Mouse (Mus musculus) lung, adult 2 months (tissue): Measurements from ENCODE around the gene Tet3.

Experiments
- CTCF ChIP-seq: fragments of 200-500 bp; IDR thresholded peaks from 2 replicates; pipeline ENCODE4 v1.5.1; 2011; ENCODE audit warnings: mild to moderate bottlenecking, low read length, control low read depth; ENCODE audit not compliant: insufficient read depth
- POLR2A ChIP-seq: fragments of 200-500 bp; IDR thresholded peaks from 2 replicates; pipeline ENCODE4 v1.6.1; 2011; ENCODE audit warnings: low read depth, mild to moderate bottlenecking, control low read depth, low read length, borderline replicate concordance; ENCODE audit errors: extremely low read depth

DNA sequence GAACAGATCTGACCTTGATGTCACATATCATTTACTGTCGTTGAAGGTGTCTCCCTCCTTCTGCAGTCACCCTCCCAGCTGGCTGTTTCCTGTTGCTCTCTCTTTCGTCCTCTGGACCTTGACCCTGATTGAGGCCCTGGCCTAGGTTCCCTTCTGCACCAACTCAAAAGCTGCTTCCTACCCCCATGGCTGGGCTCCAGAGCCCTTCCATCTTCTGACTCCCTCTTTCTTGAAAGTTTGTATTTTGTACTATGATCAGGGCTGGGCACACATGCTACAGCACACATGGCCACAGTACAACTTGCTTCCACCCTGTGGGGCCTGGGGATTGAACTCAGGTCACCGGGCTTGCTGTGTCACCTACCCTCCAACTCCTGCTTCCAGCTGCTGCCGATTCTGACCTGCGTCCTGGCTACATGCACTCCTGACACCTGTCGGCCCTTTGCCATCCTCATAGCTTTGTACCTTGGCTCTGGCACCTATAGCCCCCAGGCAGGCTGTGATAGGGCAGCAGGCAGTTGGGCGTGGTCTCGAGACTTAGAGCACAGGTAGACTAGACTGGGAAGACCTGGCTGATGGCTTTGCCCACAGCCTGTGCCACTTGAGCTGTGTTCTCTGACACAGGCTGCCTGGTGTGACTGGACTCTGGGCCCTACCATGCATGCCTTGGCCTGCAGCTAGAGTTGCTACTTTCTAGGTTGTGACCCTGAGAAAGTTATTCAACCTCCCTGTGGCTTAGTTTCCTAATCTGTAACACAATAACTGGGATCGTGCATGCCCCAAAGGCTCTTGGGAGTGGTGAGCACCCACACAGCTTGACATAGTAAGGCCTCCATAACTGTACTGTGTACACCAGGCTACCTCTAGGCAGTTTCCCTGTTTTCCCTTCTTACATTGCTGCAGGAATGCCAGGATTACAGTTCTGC is 103.8 kb downstream of the Tet3 start:
- TF ChIP-seq POLR2A (no peak), CTCF (no peak)
